Mouse (Mus musculus) adrenal gland (tissue): ENCODE results near the gene Adamts13.

Source experiments
- intact Hi-C: fragments of 180-260 bp; cut with DNase I; formaldehyde crosslinking; loops from one replicate; pipeline ENCODE4 v1.15.1; 2025
- long read RNA-seq, 2 experiments: library from polyadenylated mRNA; unstranded; transcript quantifications; one replicate each; pipeline ENCODE4 v2.0.0; 2020; ENCODE audit warnings: borderline replicate concordance in 1 of 2; ENCODE audit not compliant: insufficient replicate concordance in 1 of 2

Adamts13 gene
- long read RNA-seq, experiment 1, result 0 reads
- long read RNA-seq, experiment 2, result 0 reads

- intact Hi-C loops, result no loop called here
Measured at GRCm38 (mm10) chr2:26973116-26973515, at the start of gene Adamts13. TSS of gene Adamts13 (plus strand) at chr2:26973416.

DNA sequence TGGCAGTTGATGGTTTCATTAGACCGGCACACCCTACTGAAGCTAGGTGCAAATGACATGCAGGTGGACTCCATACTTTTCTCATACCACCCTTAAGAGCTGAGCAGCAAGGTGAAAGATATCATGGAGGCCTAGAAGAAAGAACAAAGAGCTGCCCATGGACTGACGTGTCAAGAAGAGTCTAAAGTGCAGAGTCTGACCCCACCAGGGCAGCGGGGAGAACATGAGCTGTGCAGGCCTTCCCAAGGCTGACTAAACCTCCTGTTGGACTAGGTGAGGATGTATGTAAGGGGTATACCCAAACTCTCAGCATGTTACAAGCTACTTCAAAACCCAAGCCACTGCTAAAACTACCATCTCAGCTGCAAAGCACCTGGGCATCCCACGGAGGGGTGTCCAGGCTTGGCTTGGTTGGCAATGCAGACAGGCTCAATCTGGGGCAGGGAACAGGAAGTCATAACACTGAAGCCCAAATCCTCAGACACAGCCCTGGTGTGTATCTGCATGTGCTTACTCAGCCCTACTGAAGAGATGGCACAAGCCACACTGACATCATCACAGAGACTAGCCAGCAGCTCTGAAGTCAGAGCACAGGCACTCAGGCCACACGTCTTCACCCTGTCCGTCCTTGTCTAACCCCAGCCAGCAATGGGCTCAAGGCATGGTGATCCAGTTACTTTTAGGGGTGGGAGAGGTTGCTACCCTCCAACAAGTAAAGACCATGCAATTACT lies 45.3 kb upstream of the Adamts13 start:
- intact Hi-C loops, result no loop called here

GRCm38 (mm10) chr2:26930390-26930789 lies 42.8 kb upstream of the Adamts13 start:
- intact Hi-C loops, result loop anchor here (5.0 kb wide), 2 partner anchors 82 to 107 kb away; no protein-coding TSS in a partner anchor

DNA sequence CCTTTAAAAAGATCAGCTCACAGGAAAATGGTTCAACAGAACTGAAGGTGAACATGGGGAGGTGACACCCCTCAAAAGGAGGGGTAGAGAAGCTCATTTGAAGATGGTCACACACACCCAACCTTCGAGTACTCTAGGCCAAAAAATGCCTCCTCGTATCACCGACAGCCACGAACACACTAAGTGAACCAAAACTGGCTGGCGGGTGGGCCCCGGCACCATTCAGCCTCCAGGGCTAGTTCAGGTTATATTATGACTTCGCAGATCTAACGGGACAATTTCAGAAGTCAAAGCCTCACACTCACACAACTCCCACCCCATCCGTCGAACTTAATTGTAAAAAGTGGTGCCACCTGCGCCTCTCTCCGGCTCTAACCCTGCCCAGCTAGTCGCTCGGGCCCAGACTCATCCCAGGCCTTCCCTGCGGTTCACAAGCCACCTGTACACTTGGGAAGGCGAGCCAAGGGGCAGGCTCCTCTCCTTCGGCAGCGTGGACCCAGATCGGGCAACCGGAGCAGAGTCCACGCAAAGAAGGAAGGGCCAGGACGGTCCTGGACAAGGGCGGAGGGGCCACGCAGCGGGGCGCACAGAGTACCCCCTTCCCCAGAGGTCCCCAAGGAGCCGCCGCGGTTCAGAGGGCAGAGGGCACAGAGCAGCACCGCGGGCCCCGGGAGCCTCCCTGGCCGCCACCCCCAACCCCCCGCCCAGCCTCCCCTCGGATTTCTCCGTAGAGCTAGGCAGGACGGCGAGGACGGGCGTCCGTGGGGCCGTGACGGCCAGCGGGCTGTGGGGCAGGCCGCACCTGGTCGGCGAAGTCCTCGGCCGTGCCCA lies 40.5 kb upstream of the Adamts13 start:
- intact Hi-C loops, result loop anchor here (5.0 kb wide), 2 partner anchors 80 to 105 kb away; no protein-coding TSS in a partner anchor

DNA sequence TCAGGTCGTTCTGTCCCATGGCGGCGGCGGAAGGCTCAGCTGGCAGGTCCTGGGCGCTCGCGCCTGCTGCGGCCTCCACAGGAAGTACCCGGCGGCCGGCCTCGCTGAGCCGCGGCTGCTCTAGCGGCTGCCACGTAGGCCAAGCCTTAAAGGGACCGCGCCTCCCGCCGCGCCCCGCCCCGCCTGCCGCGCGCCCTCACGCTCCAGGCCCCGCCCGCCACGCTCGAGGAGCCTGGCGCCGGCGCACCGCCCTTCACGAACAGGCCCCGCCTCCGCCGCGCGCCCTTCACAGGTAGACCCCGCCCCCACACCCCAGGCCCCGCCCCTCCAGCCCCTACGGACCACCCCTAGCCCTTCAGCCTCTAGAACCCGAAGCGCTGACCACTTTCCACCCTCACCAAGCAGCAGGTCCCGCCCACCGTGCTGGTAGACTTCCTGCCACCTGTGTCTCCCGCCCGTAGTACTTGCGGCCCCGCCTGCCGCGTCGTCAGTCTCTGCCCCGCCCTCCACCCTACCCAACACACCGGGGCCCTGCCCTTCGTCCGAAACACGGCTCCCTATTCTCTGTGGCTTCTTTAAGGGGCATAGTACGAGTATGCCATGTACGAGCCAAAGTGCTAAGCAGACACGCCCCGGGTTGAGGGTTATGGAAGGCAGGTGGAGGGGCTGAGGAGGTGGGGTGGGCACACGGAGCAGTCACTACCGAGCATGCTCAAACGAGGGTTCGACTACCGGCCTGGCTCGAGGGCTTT lies 39.7 kb upstream of the Adamts13 start, which contains the start of the genes Surf4 and Stkld1:
Gene Surf4 (minus strand): TSS at position 625 of the 752 bp plus-strand sequence.
Gene Stkld1 (plus strand): TSS at position 744 of the 752 bp plus-strand sequence.
- intact Hi-C loops, result loop anchor here (5.0 kb wide), 2 partner anchors 79 to 104 kb away; no protein-coding TSS in a partner anchor

GRCm38 (mm10) chr2:26935286-26935685 lies 37.9 kb upstream of the Adamts13 start:
- intact Hi-C loops, result no loop called here

DNA sequence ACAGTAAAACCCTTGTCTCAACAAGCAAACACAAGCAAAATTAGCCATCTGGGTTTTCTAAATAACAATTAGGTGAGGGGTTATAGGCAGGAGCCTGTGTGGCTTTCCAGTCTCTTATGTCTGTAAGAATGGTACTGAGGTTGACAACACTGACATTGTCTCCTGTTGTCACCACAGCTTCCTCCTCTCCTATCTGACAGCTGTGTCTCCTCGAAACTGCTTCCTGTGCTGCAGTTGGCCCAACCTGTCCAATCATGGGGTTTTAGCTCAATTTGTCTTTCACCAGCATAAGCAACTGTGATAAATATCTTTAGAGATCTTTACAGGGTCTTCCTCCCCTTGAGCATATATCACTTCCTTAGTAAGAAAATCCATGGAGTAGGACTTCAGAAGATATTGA lies 36.8 kb upstream of the Adamts13 start:
- intact Hi-C loops, result no loop called here

DNA sequence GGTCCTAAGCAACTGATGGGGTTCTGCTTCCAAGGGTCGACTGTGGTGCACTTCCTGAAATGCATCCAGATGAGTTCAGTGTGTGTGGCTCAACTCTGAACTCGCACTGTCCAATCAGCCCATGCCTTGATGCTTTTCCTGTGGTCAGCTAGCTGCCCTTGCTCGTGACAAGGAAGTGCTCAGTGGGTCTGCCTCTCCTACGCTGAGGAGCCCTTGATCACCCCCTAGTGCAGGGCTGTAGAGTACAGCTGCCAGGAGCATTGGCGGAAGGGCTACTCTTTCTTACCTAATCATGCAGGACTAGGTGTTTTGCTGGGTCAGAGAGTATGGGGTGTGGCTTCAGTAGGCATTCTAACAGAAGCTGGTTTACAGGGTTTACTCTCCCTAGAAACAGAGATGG lies 31.7 kb upstream of the Adamts13 start:
- intact Hi-C loops, result no loop called here

- intact Hi-C loops, result no loop called here
Measured at GRCm38 (mm10) chr2:26943253-26943652, 30.0 kb upstream of the Adamts13 start.

- intact Hi-C loops, result no loop called here
Measured at GRCm38 (mm10) chr2:26950411-26950810, 22.8 kb upstream of the Adamts13 start.

GRCm38 (mm10) chr2:26951346-26951905 lies 21.8 kb upstream of the Adamts13 start:
- intact Hi-C loops, result no loop called here

- intact Hi-C loops, result no loop called here
Measured at GRCm38 (mm10) chr2:26952193-26952592, 21.0 kb upstream of the Adamts13 start.

GRCm38 (mm10) chr2:26952866-26953265 lies 20.4 kb upstream of the Adamts13 start:
- intact Hi-C loops, result no loop called here

DNA sequence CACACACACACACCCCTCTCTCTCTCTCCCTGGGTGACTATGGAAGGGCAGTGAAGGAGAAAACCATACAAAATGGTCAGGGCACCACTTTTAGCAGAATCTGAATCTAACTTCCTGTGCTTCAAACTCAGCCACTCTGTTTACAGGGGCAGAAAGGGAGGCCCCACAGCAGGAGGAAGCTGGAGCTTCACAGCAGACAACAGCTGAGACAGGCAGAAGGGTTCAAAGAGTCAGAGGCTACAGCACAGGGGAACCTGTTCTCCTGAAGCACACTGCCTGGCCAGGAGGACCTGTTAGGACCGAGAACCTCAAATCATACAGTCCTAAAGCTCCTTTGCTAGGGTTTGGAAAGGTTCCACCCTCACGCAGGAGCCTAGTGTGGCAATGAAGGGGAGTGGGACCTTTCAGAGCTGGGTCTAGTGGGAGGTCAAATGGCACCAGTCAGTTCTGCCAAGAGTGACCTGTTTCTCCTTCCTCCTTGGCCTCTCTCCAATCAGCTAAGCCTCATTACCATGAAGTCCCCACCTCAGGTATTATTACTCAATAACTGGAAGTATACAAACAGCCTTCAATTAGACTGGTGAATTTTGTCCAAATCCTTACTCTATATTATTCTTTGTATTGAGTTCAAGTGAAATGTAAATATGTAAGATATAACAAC lies 18.4 kb upstream of the Adamts13 start:
- intact Hi-C loops, result no loop called here

DNA sequence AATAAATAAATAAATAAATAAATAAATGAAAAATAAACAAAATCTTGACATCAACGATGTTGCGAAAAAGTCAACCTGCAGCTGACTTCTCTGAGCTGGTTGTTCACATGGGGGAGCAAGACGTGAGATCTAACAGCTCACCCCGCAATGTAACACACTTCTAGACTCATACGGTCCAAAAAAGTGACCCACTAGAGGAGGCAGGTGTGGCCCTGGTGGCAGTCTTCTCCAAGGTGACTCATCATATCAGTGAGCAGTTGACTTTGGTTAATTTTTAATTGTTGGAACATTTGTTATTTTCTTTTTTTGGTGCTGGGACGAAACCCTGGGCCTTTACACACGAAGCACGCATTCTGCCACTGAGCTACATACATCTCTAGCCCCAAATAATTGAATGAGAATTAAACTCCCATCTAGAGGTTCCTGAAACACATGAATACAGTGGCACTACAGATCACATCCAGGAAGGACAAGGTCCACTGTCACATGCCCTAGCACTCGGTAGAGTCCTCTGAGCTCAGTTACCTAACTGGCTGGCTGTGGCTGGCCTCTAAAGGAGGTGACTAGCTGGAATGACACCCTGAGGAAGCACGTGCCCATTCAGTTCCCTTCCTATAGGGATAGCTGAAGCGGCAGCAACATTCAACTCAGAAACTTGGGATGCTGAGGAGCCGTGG lies 16.3 kb upstream of the Adamts13 start:
- intact Hi-C loops, result no loop called here

DNA sequence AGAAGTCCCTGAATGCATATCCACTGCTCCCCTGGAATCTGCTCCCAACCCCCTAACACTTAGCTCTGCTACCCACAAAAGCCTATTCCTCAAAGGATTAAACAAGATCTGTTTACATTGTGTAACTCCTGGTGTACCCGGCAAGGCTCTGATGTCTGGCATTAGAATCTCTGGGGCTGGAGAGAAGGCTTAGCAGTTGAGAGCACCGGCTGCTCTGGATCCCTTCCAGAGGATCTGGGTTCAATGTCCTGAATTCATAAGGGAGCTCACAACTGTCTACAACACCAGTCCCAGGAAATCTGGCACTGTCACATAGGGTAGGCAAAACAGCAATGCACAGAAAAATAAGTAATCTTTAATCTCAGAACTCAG lies 15.7 kb upstream of the Adamts13 start:
- intact Hi-C loops, result no loop called here

GRCm38 (mm10) chr2:26960756-26961155 lies 12.5 kb upstream of the Adamts13 start:
- intact Hi-C loops, result loop anchor here (5.0 kb wide), 1 partner anchor 53 kb away; no protein-coding TSS in a partner anchor

DNA sequence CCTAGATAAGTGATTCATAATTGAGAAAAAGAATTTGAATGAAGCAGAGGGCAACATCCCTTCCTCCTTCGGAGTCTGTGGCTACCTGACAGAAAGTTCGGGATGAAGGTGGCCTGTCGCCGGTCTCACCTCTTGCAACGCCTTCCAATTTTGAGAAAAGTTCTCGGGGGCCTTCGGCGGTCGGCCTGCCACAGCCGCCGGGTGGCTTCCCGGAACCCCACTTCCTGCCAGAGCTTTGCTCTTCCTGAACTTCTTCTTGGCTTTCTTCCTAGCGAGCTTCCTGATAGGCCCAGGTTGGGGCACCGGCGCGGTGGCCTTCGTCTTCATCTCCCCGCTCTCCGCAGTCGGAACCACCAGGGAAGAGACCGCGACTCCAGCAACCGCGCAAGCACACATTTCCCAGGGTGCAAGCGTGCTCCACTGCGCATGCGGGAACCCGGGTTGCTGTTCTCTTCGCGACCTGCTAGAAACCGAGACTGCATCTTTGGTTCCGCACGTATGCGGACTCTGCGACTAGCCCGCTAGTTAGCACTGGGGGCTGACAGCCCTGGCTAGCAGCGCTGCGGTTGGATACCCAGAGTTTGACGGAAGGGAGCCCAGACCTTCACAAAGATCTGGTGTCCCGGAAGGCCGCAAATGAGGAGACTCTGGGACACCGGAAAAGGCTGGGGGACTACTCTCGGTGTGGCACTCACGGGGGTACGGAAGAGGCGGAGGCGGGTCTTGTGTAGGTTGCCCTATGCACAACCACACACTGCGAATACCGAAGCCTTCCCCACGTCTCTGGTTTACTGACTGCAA lies 9.1 kb upstream of the Adamts13 start, which contains the start of gene Rexo4:
Gene Rexo4 (minus strand): TSS at position 464 of the 801 bp plus-strand sequence.
- intact Hi-C loops, result loop anchor here (5.0 kb wide), 1 partner anchor 57 kb away; no protein-coding TSS in a partner anchor
